ENCODE assay signal across 8 mouse cellular contexts in genomic region chr16:18395620-18396036, GRCm38 (mm10). TPM values are rescaled to one million over a fixed set of nuclear protein-coding genes. Genes with fewer than 3 reads are reported as not detected.
DNase-seq lines count a peak whose midpoint lies in the region; ATAC-seq and TF ChIP-seq lines count a peak whose summit lies in the region.

No protein-coding gene starts in this region.

- 26% methylated on average over 6 of the region's 7 CpGs for WGBS in lung, embryonic 14.5 days
- 53% methylated on average over 6 of the region's 7 CpGs for WGBS in lung, adult 2 months
- 17% methylated on average over 6 of the region's 7 CpGs for WGBS in forebrain, embryonic 15.5 days
- 51% methylated on average over 6 of the region's 7 CpGs for WGBS in kidney, embryonic 15.5 days
- WGBS in neural tube, embryonic 12.5 days: 27% methylated on average over 6 of the region's 7 CpGs

- DNase-seq in lung, embryonic 14.5 days: peak; percentile 91
- DNase-seq in lung, adult 2 months: no peak
- DNase-seq in frontal cortex, postnatal 14 days (ENCODE audit: low spot score in 2 of 2): no peak
- no peak for DNase-seq in spleen, postnatal 36 days (ENCODE audit: low spot score in 2 of 2)

- H3K27ac ChIP-seq in lung, embryonic 14.5 days (ENCODE audit: low read depth): peak overlapping the region; percentile 73; the same call in 1 of the 2 replicates
- peak overlapping the region; percentile 65 for H3K27ac ChIP-seq in forebrain, embryonic 15.5 days (replicated peaks)
- H3K27ac ChIP-seq in kidney, embryonic 15.5 days: peak overlapping the region; percentile 49
- peak overlapping the region; percentile 10; the same call in 1 of the 2 replicates for H3K27ac ChIP-seq in neural tube, embryonic 12.5 days

- peak overlapping the region; percentile 26 for H3K4me2 ChIP-seq in lung, embryonic 14.5 days
- peak overlapping the region; percentile 10; the same call in 1 of the 2 replicates for H3K4me2 ChIP-seq in forebrain, embryonic 15.5 days (replicated peaks)
- H3K4me2 ChIP-seq in kidney, embryonic 15.5 days: no peak overlapping the region
- peak overlapping the region; percentile 92 for H3K4me2 ChIP-seq in neural tube, embryonic 12.5 days (replicated peaks)

- ATAC-seq in lung, embryonic 14.5 days (ENCODE audit: insufficient read depth): peak; percentile 27; the same call in 1 of the 2 replicates
- ATAC-seq in forebrain, embryonic 15.5 days (replicated peaks): no peak
- ATAC-seq in kidney, embryonic 15.5 days (replicated peaks; ENCODE audit: low FRiP score): no peak
- ATAC-seq in neural tube, embryonic 12.5 days (ENCODE audit: low FRiP score, low read depth): no peak
- no peak for ATAC-seq in inflammation-experienced regulatory T-cells, adult 6 months

- no peak for TF ChIP-seq POLR2A in lung, adult 2 months (IDR thresholded peaks at IDR 0.05; ENCODE audit: borderline replicate concordance, extremely low read depth, low read depth, low read length)

- H3K36me3 ChIP-seq in lung, embryonic 14.5 days (ENCODE audit: insufficient read depth): peaks cover 38% of the 10 kb centered on the region
- peaks cover 34% of the 10 kb centered on the region for H3K36me3 ChIP-seq in forebrain, embryonic 15.5 days
- H3K36me3 ChIP-seq in kidney, embryonic 15.5 days: peaks cover 38% of the 10 kb centered on the region
- H3K36me3 ChIP-seq in neural tube, embryonic 12.5 days: peaks cover 40% of the 10 kb centered on the region

- no peaks in the 10 kb centered on the region for H3K27me3 ChIP-seq in lung, embryonic 14.5 days (ENCODE audit: insufficient read depth, low read length)
- H3K27me3 ChIP-seq in forebrain, embryonic 15.5 days: no peaks in the 10 kb centered on the region
- no peaks in the 10 kb centered on the region for H3K27me3 ChIP-seq in kidney, embryonic 15.5 days
- H3K27me3 ChIP-seq in neural tube, embryonic 12.5 days (replicated peaks): no peaks in the 10 kb centered on the region

- H3K9ac ChIP-seq in lung, embryonic 14.5 days: no peak overlapping the region
- H3K9ac ChIP-seq in forebrain, embryonic 15.5 days (replicated peaks): no peak overlapping the region
- no peak overlapping the region for H3K9ac ChIP-seq in kidney, embryonic 15.5 days
- 0 out of 2 replicates have a peak overlapping the region, but pooled peaks have one; percentile 33 for H3K9ac ChIP-seq in neural tube, embryonic 12.5 days

- no peak for TF ChIP-seq CTCF in lung, embryonic 14.5 days (IDR thresholded peaks at IDR 0.05; ENCODE audit: low read depth)
- TF ChIP-seq CTCF in lung, adult 2 months (IDR thresholded peaks at IDR 0.05; ENCODE audit: insufficient read depth, low read length): no peak

- peaks cover 22% of the 10 kb centered on the region for H3K4me1 ChIP-seq in lung, embryonic 14.5 days (ENCODE audit: insufficient read depth)
- H3K4me1 ChIP-seq in lung, adult 2 months (ENCODE audit: control insufficient read depth, insufficient read depth, low read length): peaks cover 12% of the 10 kb centered on the region
- peaks cover 62% of the 10 kb centered on the region for H3K4me1 ChIP-seq in forebrain, embryonic 15.5 days
- peaks cover 50% of the 10 kb centered on the region for H3K4me1 ChIP-seq in kidney, embryonic 15.5 days
- peaks cover 68% of the 10 kb centered on the region for H3K4me1 ChIP-seq in neural tube, embryonic 12.5 days

- no peak overlapping the region for H3K4me3 ChIP-seq in lung, embryonic 14.5 days (ENCODE audit: low read depth, low read length)
- no peak overlapping the region for H3K4me3 ChIP-seq in lung, adult 2 months (replicated peaks; ENCODE audit: extremely low read depth, low read depth, low read length)
- H3K4me3 ChIP-seq in forebrain, embryonic 15.5 days: no peak overlapping the region
- H3K4me3 ChIP-seq in kidney, embryonic 15.5 days (replicated peaks): no peak overlapping the region
- no peak overlapping the region for H3K4me3 ChIP-seq in neural tube, embryonic 12.5 days

- H3K9me3 ChIP-seq in lung, embryonic 14.5 days (ENCODE audit: low read depth, low read length): no peaks in the 10 kb centered on the region
- H3K9me3 ChIP-seq in forebrain, embryonic 15.5 days: no peaks in the 10 kb centered on the region
- H3K9me3 ChIP-seq in kidney, embryonic 15.5 days (replicated peaks): no peaks in the 10 kb centered on the region
- no peaks in the 10 kb centered on the region for H3K9me3 ChIP-seq in neural tube, embryonic 12.5 days

RNA-seq across cellular contexts. Expression of gene Txnrd2, which starts 30.6 kb away (rescaled TPM):
- 18.7 and 21.5 TPM in 2 replicates for polyA plus RNA-seq in lung, embryonic 14.5 days (2014; fragmentation: Nextera tagmentation; extraction: Ambion mirVana)
- polyA plus RNA-seq in lung, adult 2 months (2012; rRNA removed): 11.7 and 19.4 TPM in 2 replicates
- 24.2 and 26.3 TPM in 2 replicates for polyA plus RNA-seq in forebrain, embryonic 15.5 days (2015; fragmentation: Nextera tagmentation; extraction: Ambion mirVana)
- 28.1 and 29.1 TPM in 2 replicates for polyA plus RNA-seq in kidney, embryonic 15.5 days (2015; fragmentation: Nextera tagmentation; extraction: Ambion mirVana)
- polyA plus RNA-seq in neural tube, embryonic 12.5 days (2016; fragmentation: Nextera tagmentation; extraction: Ambion mirVana): 20.5 and 24.8 TPM in 2 replicates
- polyA plus RNA-seq in inflammation-experienced regulatory T-cells, adult 6 months (2017; shearing (Covaris generic)): 10 to 100 TPM; 15.9 to 21.2 (median 20.4) TPM

RNA-seq across cellular contexts. Expression of gene Comt, which starts 31.0 kb away (rescaled TPM):
- polyA plus RNA-seq in lung, embryonic 14.5 days (2014; fragmentation: Nextera tagmentation; extraction: Ambion mirVana): 89.4 and 97.0 TPM in 2 replicates
- 159 and 171 TPM in 2 replicates for polyA plus RNA-seq in lung, adult 2 months (2012; rRNA removed)
- polyA plus RNA-seq in forebrain, embryonic 15.5 days (2015; fragmentation: Nextera tagmentation; extraction: Ambion mirVana): 83.0 and 84.4 TPM in 2 replicates
- 97.2 and 103 TPM in 2 replicates for polyA plus RNA-seq in kidney, embryonic 15.5 days (2015; fragmentation: Nextera tagmentation; extraction: Ambion mirVana)
- 68.6 and 70.9 TPM in 2 replicates for polyA plus RNA-seq in neural tube, embryonic 12.5 days (2016; fragmentation: Nextera tagmentation; extraction: Ambion mirVana)
- polyA plus RNA-seq in inflammation-experienced regulatory T-cells, adult 6 months (2017; shearing (Covaris generic)): 10 to 100 TPM; 51.4 to 56.7 (median 52.3) TPM

RNA-seq across cellular contexts. Expression of gene Arvcf, which starts 47.6 kb away (rescaled TPM):
- 25.7 and 30.8 TPM in 2 replicates for polyA plus RNA-seq in lung, embryonic 14.5 days (2014; fragmentation: Nextera tagmentation; extraction: Ambion mirVana)
- polyA plus RNA-seq in lung, adult 2 months (2012; rRNA removed): 49.9 and 53.7 TPM in 2 replicates
- polyA plus RNA-seq in forebrain, embryonic 15.5 days (2015; fragmentation: Nextera tagmentation; extraction: Ambion mirVana): 63.3 and 72.0 TPM in 2 replicates
- 23.7 and 27.1 TPM in 2 replicates for polyA plus RNA-seq in kidney, embryonic 15.5 days (2015; fragmentation: Nextera tagmentation; extraction: Ambion mirVana)
- polyA plus RNA-seq in neural tube, embryonic 12.5 days (2016; fragmentation: Nextera tagmentation; extraction: Ambion mirVana): 114 and 118 TPM in 2 replicates
- 1 to 10 TPM in 1 of 3 experiments, under 1 TPM in 2; 0.52 to 1.0 (median 0.66) TPM for polyA plus RNA-seq in inflammation-experienced regulatory T-cells, adult 6 months (2017; shearing (Covaris generic))

RNA-seq across cellular contexts. Expression of gene Tango2, which starts 47.7 kb away (rescaled TPM):
- polyA plus RNA-seq in lung, embryonic 14.5 days (2014; fragmentation: Nextera tagmentation; extraction: Ambion mirVana): 23.6 and 27.2 TPM in 2 replicates
- 35.1 and 36.1 TPM in 2 replicates for polyA plus RNA-seq in lung, adult 2 months (2012; rRNA removed)
- 76.5 and 78.1 TPM in 2 replicates for polyA plus RNA-seq in forebrain, embryonic 15.5 days (2015; fragmentation: Nextera tagmentation; extraction: Ambion mirVana)
- polyA plus RNA-seq in kidney, embryonic 15.5 days (2015; fragmentation: Nextera tagmentation; extraction: Ambion mirVana): 22.5 and 29.2 TPM in 2 replicates
- 59.1 and 60.0 TPM in 2 replicates for polyA plus RNA-seq in neural tube, embryonic 12.5 days (2016; fragmentation: Nextera tagmentation; extraction: Ambion mirVana)
- polyA plus RNA-seq in inflammation-experienced regulatory T-cells, adult 6 months (2017; shearing (Covaris generic)): 10 to 100 TPM; 48.6 to 81.2 (median 70.2) TPM

Comparison
In these comparisons a context has a peak if more than half of its experiments do, and no peak if none do; other contexts are left out.
1. H3K27ac ChIP-seq: peak in every context shown above with its lines; median percentile 73 in lung, embryonic 14.5 days; 65 in forebrain, embryonic 15.5 days; 49 in kidney, embryonic 15.5 days; 10 in neural tube, embryonic 12.5 days.
2. RNA of gene Arvcf, which starts 47.6 kb away (polyA plus RNA-seq): 114 to 118 TPM in neural tube, embryonic 12.5 days, 63.3 to 72.0 TPM in forebrain, embryonic 15.5 days, 49.9 to 53.7 TPM in lung, adult 2 months, 25.7 to 30.8 TPM in lung, embryonic 14.5 days and 23.7 to 27.1 TPM in kidney, embryonic 15.5 days; 0.52 to 1.0 TPM in inflammation-experienced regulatory T-cells, adult 6 months; every median in the first group is over 10 times any median in the second.